Mouse (Mus musculus) liver, embryonic 18 days (tissue): ENCODE results near the gene Sh3rf1. TPM values are rescaled to one million over a fixed set of nuclear protein-coding genes. Genes with fewer than 3 reads are reported as not detected.

Source experiments
- polyA plus RNA-seq: library from polyadenylated mRNA; depleted of rRNA; stranded (reverse); fragments of >200 nt; gene quantifications from 2 replicates; pipeline ENCODE4 v1.2.3, GENCODE M21; 2012; rRNA removed

Sh3rf1 gene
- 0.84 and 0.89 TPM in 2 replicates for polyA plus RNA-seq

GRCm38 (mm10) chr8:61223729-61224379 is at the start of gene Sh3rf1:
Gene Sh3rf1 (plus strand): TSS chr8:61223872.

Other genes starting within 250 kb of the Sh3rf1 start
- gene Clcn3, start 240.6 kb upstream of the Sh3rf1 start, polyA plus RNA-seq: 19.4 and 20.4 TPM in 2 replicates
- 2.4 and 2.6 TPM in 2 replicates for gene Nek1, start 230.7 kb upstream of the Sh3rf1 start, polyA plus RNA-seq